Mouse (Mus musculus) layer of hippocampus, adult 9-10 months (tissue): ENCODE results near the gene Uqcc3.
"Not testable (repeated sequence)": the region's sequence is repeated elsewhere in the genome, so short reads cannot be mapped to it uniquely, and the experiment has no call there.

Experiments
- DNase-seq: peaks from one replicate; pipeline ENCODE4 v3.0.0; 2022; ENCODE audit warnings: low spot score

Uqcc3 gene

DNA sequence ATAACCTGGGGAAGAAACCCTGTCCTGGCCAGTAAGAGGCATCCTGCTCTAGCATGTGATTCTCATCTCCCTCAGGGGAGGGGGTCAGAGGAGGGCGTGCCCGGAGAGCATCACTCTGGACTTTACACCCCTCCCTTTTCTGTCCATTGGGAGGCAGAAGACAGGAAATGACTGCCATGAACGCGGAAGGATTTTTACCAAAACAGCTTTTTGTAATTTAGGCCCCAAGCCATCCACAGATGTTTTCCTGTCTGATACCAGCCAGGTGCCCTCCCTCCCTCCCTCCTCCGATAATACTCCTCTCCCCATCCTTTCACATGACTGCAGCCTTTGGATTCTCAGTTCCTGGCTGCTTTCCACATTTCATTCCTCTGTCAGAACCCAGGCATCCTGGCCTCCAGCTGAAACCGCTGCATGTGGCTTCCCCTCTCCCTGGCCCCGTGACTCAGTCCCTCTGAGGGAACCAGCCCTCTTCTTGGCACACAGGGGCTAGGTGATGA, 30.3 kb downstream of the Uqcc3 start, which contains the start of gene Lrrn4cl:
Gene Lrrn4cl (plus strand): TSS at position 367 of the 500 bp plus-strand sequence.
- DNase-seq, result no peak

DNA sequence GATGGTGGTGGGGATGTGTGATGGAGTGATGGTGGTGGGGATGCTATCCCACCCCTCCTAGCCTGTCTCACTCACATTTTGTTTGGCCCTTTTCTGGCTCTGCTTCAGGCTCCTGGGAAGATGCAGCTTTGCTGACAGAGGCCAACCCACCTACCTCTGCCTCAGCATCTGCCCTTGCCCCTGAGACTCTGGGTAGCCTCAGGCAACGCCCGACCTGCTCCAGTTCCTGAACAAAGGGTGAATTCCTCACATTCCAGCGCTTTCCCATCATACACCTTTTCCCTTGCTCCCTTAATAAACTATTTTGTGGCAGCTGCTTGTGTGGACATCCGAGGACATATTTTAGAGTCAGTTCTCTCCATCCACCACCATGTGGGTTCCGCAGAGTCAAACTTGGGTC, 32.4 kb downstream of the Uqcc3 start:
- DNase-seq, result no peak

DNA sequence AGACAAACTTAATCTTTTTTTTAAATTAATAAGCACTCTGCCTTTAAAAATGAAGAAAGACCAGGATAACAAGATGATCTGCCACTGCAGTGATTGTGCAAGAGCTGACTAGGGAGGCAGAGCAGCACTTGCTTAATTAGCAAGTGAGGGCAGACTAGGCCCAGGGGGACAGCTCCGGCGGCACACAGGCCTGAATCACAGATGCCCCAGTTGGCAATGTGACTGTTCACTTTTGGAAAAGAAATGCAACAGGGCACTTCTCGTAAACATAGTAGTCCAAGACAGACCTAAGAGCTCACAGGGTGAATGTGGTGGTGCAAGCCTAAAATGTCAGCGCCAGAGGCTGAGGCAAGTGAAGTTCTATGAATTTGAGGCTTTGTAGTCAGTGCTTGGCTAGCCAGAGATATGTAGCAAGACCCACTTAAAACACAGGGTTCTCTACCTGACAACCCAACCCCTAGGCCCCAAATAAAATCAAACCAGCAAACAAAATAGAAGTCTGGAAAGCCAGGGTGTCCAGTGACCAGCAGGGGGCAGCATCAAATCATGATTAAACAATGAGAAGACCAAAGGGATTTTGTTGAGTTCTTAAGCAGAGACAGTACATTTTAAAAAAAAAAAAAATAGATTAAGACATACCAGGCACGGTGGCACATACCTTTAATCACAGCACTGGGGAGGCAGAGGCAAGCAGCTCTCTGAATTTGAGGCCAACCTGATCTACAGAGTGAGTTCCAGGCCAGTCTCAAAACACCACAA, 36.2 kb downstream of the Uqcc3 start:
- DNase-seq, result no peak

DNA sequence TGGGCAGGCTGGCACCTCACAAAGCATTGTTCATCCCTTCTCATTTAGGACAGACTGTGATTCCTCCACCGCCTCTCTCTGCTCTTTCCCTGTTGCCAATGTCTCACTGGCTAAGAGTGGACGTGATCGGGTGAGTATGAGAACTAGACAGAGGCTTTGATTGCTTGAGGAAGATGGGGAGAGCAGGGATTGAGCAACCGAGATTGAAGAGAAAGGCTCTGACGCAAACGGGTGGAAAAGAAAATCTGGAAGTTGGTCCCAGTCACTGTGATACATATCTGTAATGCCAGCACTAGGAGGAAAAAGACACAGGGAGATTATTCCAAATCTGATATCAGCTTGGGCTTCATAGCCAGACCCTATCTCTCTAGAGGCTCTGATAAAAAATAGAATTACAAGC, 37.8 kb downstream of the Uqcc3 start:
- DNase-seq, result no peak

DNA sequence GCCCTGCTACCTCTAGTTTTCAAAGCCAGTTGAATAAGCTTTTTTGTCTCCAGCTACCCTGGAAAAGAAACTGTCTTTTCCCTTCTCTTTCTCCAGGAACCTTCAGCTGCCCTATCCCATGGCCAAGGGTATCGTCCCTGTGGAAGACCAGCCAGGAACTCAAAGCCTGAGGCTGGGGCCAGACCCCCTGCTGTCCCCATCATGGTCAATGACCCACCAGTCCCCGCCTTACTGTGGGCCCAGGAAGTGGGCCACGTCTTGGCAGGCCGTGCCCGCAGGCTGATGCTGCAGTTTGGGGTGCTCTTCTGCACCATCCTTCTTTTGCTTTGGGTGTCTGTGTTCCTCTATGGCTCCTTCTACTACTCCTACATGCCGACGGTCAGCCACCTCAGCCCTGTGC, 39.7 kb downstream of the Uqcc3 start:
- no peak for DNase-seq

DNA sequence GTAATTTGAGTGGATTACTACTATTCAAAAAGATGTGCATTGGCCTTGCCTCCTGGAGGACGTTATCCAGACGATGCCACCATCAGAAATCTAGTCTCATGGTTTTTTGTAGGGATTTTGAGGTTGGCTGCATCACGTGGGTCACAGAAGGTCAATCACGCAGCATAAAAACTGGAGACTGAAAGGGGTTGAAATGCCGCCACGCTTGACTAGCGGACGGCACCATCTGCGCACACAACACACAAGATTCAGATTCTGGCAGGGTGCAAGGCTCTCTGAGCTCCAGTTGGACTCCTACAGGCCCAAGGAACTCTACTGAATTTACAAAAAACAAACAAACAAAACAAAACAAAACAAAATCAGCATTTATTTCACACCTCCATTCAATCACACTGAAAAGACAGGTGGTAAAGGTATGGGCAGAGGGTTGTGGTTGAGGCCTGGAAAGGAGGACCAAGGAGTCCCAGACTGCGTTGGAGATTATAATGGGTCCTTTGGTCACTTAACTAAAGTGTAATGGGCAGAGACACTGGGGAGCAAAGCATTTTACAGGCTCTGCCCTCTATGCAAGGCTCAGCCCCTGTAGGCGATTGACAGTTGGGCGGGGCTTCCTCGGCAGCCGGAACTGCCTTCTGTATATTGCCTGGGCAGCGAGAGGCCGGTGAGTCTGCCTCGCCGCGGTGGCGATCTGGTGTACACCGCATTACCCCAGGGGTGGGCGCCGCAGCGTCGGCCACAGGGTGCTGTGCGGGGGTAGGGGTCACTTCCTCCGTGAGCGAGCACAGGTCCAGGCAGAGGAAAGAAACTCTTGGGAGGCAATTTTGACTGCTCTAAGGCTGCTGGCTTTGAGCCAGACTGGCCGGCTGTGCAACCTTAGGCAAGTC, 40.6 kb downstream of the Uqcc3 start:
- DNase-seq, result no peak

DNA sequence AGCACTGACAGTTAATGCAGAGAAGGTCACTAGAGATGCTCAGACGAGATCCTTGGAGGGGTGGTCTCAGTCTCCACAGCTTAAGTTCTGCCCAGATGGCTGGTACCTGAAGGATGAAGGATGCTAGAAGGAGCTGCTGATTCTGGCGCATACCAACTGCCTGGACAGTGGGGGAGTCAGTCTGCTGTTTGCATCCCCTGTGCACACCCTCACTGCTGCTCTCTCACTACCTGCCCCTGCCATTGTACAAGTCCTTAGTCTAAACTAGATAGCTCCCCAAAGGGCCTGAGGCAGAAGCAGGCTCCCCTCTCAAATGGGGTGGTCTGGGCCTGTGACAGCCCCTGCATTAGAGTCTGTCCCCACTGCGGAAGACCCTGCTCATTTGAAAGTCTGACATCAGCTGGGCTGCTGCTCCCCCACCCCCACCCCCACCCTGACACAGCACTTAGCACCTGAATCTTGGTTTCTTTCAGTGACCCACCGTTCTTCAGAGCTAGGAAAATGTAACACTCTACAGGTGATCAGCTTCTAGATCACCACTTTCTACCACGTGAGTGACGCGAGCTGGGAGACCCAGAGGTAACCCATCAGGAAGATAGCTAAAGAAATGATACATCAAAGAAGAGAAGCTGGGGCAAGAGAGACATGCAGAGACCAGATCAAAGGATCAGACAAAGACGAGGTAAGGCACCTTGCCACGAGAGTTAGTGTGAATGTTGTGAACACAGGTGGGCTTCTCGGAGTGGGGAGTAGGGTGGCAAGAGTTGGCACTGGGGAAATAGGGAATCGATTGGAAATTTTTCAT, 41.4 kb downstream of the Uqcc3 start, which contains the start of gene Gng3:
Gene Gng3 (minus strand): TSS at position 92 of the 805 bp plus-strand sequence.
- DNase-seq, result no peak

DNA sequence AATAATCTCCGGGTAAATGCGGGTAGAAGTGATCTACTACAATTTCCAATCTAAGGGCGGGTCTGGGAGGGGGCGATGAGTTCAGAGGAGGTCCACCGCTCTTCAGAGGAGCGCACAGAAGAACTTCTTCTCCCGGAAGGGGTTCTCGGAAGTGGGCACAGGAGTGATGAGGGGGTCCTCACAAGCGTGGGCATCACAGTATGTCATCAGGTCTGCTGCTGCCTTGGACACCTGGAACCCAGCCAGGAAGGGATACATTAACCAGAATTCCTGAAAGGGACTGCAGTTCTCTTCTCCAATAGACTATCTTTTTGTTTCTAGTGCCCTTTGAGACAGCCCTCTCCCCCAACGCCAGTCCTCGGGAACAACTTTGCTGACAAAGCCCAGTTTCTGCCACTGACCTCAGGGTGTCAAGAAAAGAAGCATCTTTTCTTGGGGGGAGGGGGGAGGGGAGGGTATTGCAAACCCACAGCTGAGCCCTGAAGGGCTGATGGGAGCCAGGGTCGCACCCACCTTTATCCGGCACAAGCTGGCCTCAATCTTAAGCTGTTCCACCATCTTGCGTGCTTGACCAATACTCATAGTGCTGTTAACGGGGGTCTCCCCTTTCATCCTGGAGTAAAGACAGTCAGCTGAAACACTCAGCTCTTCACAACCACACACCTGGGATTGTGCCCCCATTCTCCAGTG, 42.5 kb downstream of the Uqcc3 start:
- no peak for DNase-seq

DNA sequence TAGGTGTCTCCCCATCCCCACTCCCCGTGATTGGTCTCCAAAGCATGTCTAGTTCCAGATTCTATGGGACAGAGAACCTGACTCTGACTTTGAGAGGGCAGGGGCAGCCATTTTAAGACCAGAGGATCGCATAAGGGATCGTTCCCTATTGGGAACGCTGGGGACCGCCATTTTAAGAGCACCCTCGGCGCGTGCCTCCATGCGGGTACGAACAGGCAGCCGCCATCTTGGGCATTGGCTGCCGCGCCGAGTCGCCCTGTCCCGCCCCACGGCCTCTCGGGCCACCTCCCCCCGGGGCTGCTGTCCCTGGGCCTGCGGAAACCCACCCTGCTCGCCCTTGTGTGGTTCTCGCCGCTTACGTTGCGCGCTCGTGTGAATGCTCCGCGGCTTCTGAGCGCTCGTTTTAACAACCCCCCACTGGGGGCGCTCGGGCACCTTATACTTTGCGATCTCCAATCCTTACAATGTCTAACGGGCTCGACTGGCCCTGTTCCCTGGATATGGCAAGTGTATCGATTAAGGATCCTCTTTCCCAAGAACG, 43.4 kb downstream of the Uqcc3 start, which contains the start of gene Bscl2:
Gene Bscl2 (plus strand): TSS at position 217 of the 541 bp plus-strand sequence.
- DNase-seq, result peak; percentile 79

DNA sequence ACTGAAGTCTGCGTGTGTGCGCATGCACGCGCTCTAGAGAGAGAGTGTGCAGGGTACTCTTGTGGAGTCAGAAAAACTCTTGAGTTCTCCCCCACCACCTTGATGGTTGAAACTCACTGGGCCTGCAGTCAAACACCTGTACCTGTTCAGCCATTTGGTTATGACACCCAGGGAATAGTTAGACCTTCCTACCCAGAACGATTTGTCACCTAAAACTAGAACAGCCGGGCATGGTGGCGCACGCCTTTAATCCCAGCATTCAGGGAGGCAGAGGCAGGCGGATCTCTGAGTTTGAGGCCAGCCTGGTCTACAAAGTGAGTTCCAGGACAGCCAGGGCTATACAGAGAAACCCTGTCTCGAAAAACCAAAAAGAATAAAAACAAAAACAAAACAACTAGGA, 44.4 kb downstream of the Uqcc3 start:
- DNase-seq, result not testable (repeated sequence)

DNA sequence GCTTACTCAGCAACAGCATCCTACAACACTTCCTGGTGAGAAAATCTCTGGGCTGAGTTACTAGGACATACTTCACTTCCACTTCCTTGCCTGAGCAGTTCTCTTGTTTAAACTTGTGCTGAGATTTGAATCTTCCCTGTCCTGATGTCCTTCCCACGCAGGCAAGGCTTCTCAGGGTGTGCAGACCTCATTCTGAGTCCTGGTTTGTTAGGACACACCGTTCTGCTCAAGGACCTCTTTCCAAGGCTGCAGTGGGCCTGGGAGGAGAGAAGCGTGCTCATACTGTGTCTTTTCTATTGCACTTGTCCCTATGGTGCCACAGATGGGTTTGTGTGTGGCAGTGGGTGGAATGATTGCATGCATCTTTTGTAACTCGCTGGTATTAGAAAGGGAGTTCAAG, 47.8 kb downstream of the Uqcc3 start:
- no peak for DNase-seq

DNA sequence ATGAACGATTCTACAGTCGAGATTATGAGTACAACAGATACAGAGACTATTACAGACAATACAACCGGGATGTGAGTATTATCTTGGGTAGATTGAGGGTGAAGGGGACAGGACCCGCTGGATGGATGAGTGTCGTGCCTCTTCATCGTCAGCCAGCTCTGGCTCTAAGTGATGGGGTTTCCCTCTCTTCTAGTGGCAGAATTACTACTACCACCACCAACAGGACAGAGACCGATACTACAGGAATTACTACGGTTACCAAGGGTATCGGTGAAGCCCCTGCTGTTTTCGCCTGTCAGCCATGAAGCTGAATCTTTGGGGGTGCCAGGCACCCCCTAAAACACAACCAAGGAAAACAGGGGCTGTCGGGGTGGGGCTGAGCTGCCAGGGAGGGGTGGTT, 49.5 kb downstream of the Uqcc3 start:
- DNase-seq, result no peak

DNA sequence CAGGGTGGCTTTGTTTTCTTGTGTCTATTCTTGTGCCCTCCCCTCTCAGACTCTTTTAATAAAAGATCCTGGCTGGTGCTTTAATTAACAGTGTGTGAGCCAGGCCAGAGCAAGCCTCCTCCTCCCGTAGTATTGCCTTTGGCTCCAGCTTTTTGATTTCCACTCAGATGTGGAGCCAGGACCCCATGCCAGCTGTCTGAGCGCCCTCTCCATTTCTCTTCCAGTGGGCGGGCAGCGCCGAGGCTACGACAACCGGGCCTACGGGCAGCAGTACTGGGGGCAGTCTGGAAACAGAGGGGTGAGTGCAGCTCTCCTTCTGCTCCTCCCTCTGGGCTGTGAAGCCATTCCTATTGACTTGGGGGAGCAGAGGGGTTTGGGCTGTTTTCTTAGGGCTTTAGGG, 50.1 kb downstream of the Uqcc3 start:
- DNase-seq, result no peak
